Mouse (Mus musculus): ENCODE results near the gene Adora2a. TPM values are rescaled to one million over a fixed set of nuclear protein-coding genes. Genes with fewer than 3 reads are reported as not detected.

Gene Adora2a
- polyA plus RNA-seq, 1 experiment from 2014 or later = 3.8 TPM

Other genes with a start within 250 kb of the Adora2a start
- gene Specc1l, start 104.8 kb upstream of the Adora2a start, polyA plus RNA-seq (2014; fragmentation: Nextera tagmentation; extraction: Ambion mirVana) = 23.3 and 24.1 TPM in 2 replicates
- gene Upb1, start 84.2 kb downstream of the Adora2a start, polyA plus RNA-seq (2014; fragmentation: Nextera tagmentation; extraction: Ambion mirVana) = 0.07 and 0.25 TPM in 2 replicates
- 207 and 210 TPM in 2 replicates for gene Snrpd3, start 200.7 kb downstream of the Adora2a start, polyA plus RNA-seq (2014; fragmentation: Nextera tagmentation; extraction: Ambion mirVana)
- gene Gucd1, start 201.1 kb downstream of the Adora2a start, polyA plus RNA-seq (2014; fragmentation: Nextera tagmentation; extraction: Ambion mirVana) = 31.4 and 33.3 TPM in 2 replicates
- gene Lrrc75b, start 243.5 kb downstream of the Adora2a start, polyA plus RNA-seq (2014; fragmentation: Nextera tagmentation; extraction: Ambion mirVana) = 2.0 and 2.5 TPM in 2 replicates
- 0.55 and 3.0 TPM in 2 replicates for gene Ggt1, start 244.7 kb downstream of the Adora2a start, polyA plus RNA-seq (2014; fragmentation: Nextera tagmentation; extraction: Ambion mirVana)

All from embryonic facial prominence, embryonic 11.5 days (tissue).